Mouse (Mus musculus) C2C12 (cell line): ENCODE measurements around the gene Gng8. TPM values are rescaled to one million over a fixed set of nuclear protein-coding genes. Genes with fewer than 3 reads are reported as not detected.

Experiments
- H3K27me3 ChIP-seq: one replicate; pipeline ENCODE4 v1.6.1; 2011; ENCODE audit not compliant: control insufficient read depth, insufficient read depth, insufficient read length
- H3K36me3 ChIP-seq: one replicate; pipeline ENCODE4 v1.6.1; 2011; ENCODE audit not compliant: control insufficient read depth, insufficient read depth
- H3K4me3 ChIP-seq: one replicate; pipeline ENCODE4 v1.5.1; 2011; ENCODE audit warnings: mild to moderate bottlenecking, control low read depth; ENCODE audit not compliant: poor library complexity, insufficient read depth, severe bottlenecking
- H3K79me2 ChIP-seq: one replicate; pipeline ENCODE4 v1.6.1; 2011; ENCODE audit not compliant: control insufficient read depth, insufficient read depth
- H3K79me3 ChIP-seq: one replicate; pipeline ENCODE4 v1.6.1; 2011; ENCODE audit warnings: low read depth, control low read depth
- H3ac ChIP-seq: one replicate; pipeline ENCODE3; 2011; ENCODE audit warnings: low read depth; ENCODE audit not compliant: control insufficient read depth, insufficient read length
- CEBPB ChIP-seq: IDR thresholded peaks from one replicate; pipeline ENCODE4 v1.6.1; 2011; ENCODE audit warnings: low read depth, mild to moderate bottlenecking, control low read depth, moderate library complexity
- CTCF ChIP-seq: IDR thresholded peaks from one replicate; pipeline ENCODE4 v1.5.1; 2011; ENCODE audit not compliant: control insufficient read depth, insufficient read depth, insufficient read length
- FOSL1 ChIP-seq: IDR thresholded peaks from one replicate; pipeline ENCODE4 v1.8.0; 2011; ENCODE audit warnings: mild to moderate bottlenecking, low read length; ENCODE audit not compliant: poor library complexity, insufficient read depth, severe bottlenecking
- MAX ChIP-seq: IDR thresholded peaks from one replicate; pipeline ENCODE4 v1.6.1; 2011; ENCODE audit warnings: mild to moderate bottlenecking, control low read depth
- MYOD1 ChIP-seq: IDR thresholded peaks from one replicate; pipeline ENCODE4 v1.6.1; 2011; ENCODE audit warnings: low read depth; ENCODE audit not compliant: control insufficient read depth, insufficient read length
- MYOG ChIP-seq: IDR thresholded peaks from one replicate; pipeline ENCODE4 v1.6.1; 2011; ENCODE audit not compliant: control insufficient read depth, insufficient read length; ENCODE audit errors: extremely low read depth
- USF1 ChIP-seq: IDR thresholded peaks from one replicate; pipeline ENCODE4 v1.6.1; 2011; ENCODE audit warnings: low read depth, mild to moderate bottlenecking, control low read depth, moderate library complexity
- polyA plus RNA-seq: library from polyadenylated mRNA; unstranded; fragments of >200 nt; fragmentation: generic; extraction: Trizol; gene quantifications from one replicate; pipeline ENCODE4 v1.2.1, GENCODE M21; 2012; ENCODE audit warnings: missing spikeins

Gene Gng8
- polyA plus RNA-seq, 1 experiment = 2.6 TPM

- TF ChIP-seq MAX (no peak), MYOD1 (no peak), CEBPB (no peak), USF1 (no peak), CTCF (no peak), FOSL1 (no peak), MYOG (no peak)
- peak overlapping the region; percentile 64 for H3ac ChIP-seq
- H3K79me2 ChIP-seq = no peaks in the 10 kb centered on the region
- H3K36me3 ChIP-seq = no peaks in the 10 kb centered on the region
- H3K27me3 ChIP-seq = no peaks in the 10 kb centered on the region
- H3K79me3 ChIP-seq = no peaks in the 10 kb centered on the region
- no peak overlapping the region for H3K4me3 ChIP-seq
Observed at GRCm38 (mm10) chr7:16944808-16945315, 53.3 kb downstream of the Gng8 start.

Other genes starting within 250 kb of the Gng8 start
- not detected for gene Ceacam15, start 216.1 kb upstream of the Gng8 start, polyA plus RNA-seq
- not detected for gene Ceacam9, start 169.9 kb upstream of the Gng8 start, polyA plus RNA-seq
- 301 TPM for gene Ap2s1, start 153.4 kb upstream of the Gng8 start, polyA plus RNA-seq
- 31.5 TPM for gene Slc1a5, start 110.4 kb upstream of the Gng8 start, polyA plus RNA-seq
- 50.4 TPM for gene Strn4, start 75.9 kb upstream of the Gng8 start, polyA plus RNA-seq
- gene Fkrp, start 75.1 kb upstream of the Gng8 start, polyA plus RNA-seq = 28.9 TPM
- gene Prkd2, start 48.9 kb upstream of the Gng8 start, polyA plus RNA-seq = 5.5 TPM
- 5.3 TPM for gene Dact3, start 16.5 kb upstream of the Gng8 start, polyA plus RNA-seq
- 5.7 TPM for gene Ptgir, start 14.7 kb downstream of the Gng8 start, polyA plus RNA-seq
- 365 TPM for gene Calm3, start 32.3 kb downstream of the Gng8 start, polyA plus RNA-seq
- gene Pnmal2, start 52.9 kb downstream of the Gng8 start, polyA plus RNA-seq = 12.6 TPM
- not detected for gene Pnmal1, start 67.9 kb downstream of the Gng8 start, polyA plus RNA-seq
- not detected for gene Gm42372, start 91.3 kb downstream of the Gng8 start, polyA plus RNA-seq
- 9.7 TPM for gene Ccdc8, start 100.9 kb downstream of the Gng8 start, polyA plus RNA-seq
- 143 TPM for gene Ppp5c, start 136.1 kb downstream of the Gng8 start, polyA plus RNA-seq
- not detected for gene Hif3a, start 170.6 kb downstream of the Gng8 start, polyA plus RNA-seq
- gene Psg16, start 182.3 kb downstream of the Gng8 start, polyA plus RNA-seq = not detected